Mouse (Mus musculus) macrophage (primary cell): ENCODE data around the gene Evc. TPM values are rescaled to one million over a fixed set of nuclear protein-coding genes. Genes with fewer than 3 reads are reported as not detected.

ENCODE experiments used
- H3K27ac ChIP-seq: fragments of 350-480 bp; formaldehyde crosslinking; 2 replicates; pipeline ENCODE4 v1.9.0; 2021
- H3K36me3 ChIP-seq: fragments of 350-480 bp; formaldehyde crosslinking; 2 replicates; pipeline ENCODE4 v1.9.0; 2021; ENCODE audit errors: inconsistent target
- H3K4me3 ChIP-seq: fragments of 350-480 bp; formaldehyde crosslinking; 2 replicates; pipeline ENCODE4 v1.9.0; 2021; ENCODE audit errors: inconsistent target
- H3K79me2 ChIP-seq: fragments of 350-480 bp; formaldehyde crosslinking; 2 replicates; pipeline ENCODE4 v1.9.0; 2021; ENCODE audit errors: inconsistent target
- WGBS: methylation state at CpG from one replicate; pipeline ENCODE4 v1.1.7; 2026; ENCODE audit warnings: inconsistent platforms; ENCODE audit not compliant: missing documents; 5-methylcytosine and 5-hydroxymethylcytosine counted together
- polyA plus RNA-seq: library from polyadenylated mRNA; stranded (reverse); fragments of 250-400 nt; gene quantifications from 3 replicates; pipeline ENCODE4 v1.2.4, GENCODE M21; 2018; ENCODE audit warnings: inconsistent platforms
- total RNA-seq, 78 experiments: library from RNA; depleted of rRNA; stranded (reverse); fragments of 250-400 nt; gene quantifications; 1 replicate in 9 of 78; 2 replicates in 24 of 78; 3 replicates in 43 of 78; 4 replicates in 2 of 78; pipeline ENCODE4 v1.2.4; 2018; ENCODE audit warnings: inconsistent platforms in 56 of 78

Evc gene
- total RNA-seq (2018; cell fraction: chromatin; rRNA removed), result 1 to 10 TPM in 1 of 26 experiments, under 1 TPM in 1, not detected in 24; 0.12 to 2.0 TPM
- not detected for total RNA-seq (2018; cell fraction: cytosol; rRNA removed)
- total RNA-seq (2018; cell fraction: nucleus; rRNA removed), result under 1 TPM in 1 of 26 experiments, not detected in 25; 0.38 TPM
- not detected in 3 replicates for polyA plus RNA-seq

- WGBS, result 2% methylated on average over 48 of the region's 48 CpGs
- Histone ChIP-seq H3K36me3 (no peaks in the 10 kb centered on the region), H3K4me3 (no peak within 1 kb of the TSS), H3K79me2 (no peaks in the 10 kb centered on the region), H3K27ac (no peak within 1 kb of the TSS)
These were observed at the start of gene Evc for GRCm38 (mm10) chr5:37336485-37337105. Gene Evc, minus strand, starts transcription at chr5:37336894.

- no peaks in the 10 kb centered on the region for H3K36me3 ChIP-seq
- H3K4me3 ChIP-seq, result no peak overlapping the region
- no peak overlapping the region for H3K27ac ChIP-seq
- no peaks in the 10 kb centered on the region for H3K79me2 ChIP-seq
- 88% methylated on average over 3 of the region's 3 CpGs for WGBS
These were observed 46.9 kb upstream of the Evc start for GRCm38 (mm10) chr5:37383570-37383969.

- H3K79me2 ChIP-seq, result no peaks in the 10 kb centered on the region
- H3K27ac ChIP-seq, result no peak overlapping the region
- no peak overlapping the region for H3K4me3 ChIP-seq
- H3K36me3 ChIP-seq, result no peaks in the 10 kb centered on the region
- WGBS, result 84% methylated on average over 4 of the region's 4 CpGs
These were observed 43.9 kb upstream of the Evc start for GRCm38 (mm10) chr5:37380641-37381040.

- 86% methylated on average over 6 of the region's 7 CpGs for WGBS
These were observed 40.7 kb upstream of the Evc start for GRCm38 (mm10) chr5:37377376-37377775.

GRCm38 (mm10) chr5:37368796-37369195, 32.1 kb upstream of the Evc start:
- 87% methylated on average over 8 of the region's 8 CpGs for WGBS
- no peak overlapping the region for H3K4me3 ChIP-seq
- H3K79me2 ChIP-seq, result no peaks in the 10 kb centered on the region
- H3K27ac ChIP-seq, result no peak overlapping the region
- H3K36me3 ChIP-seq, result no peaks in the 10 kb centered on the region

More at GRCm38 (mm10) chr5:37377376-37377775, 40.7 kb upstream of the Evc start:
- no peaks in the 10 kb centered on the region for H3K79me2 ChIP-seq
- H3K36me3 ChIP-seq, result no peaks in the 10 kb centered on the region
- H3K27ac ChIP-seq, result no peak overlapping the region
- no peak overlapping the region for H3K4me3 ChIP-seq

GRCm38 (mm10) chr5:37365751-37366150, 29.1 kb upstream of the Evc start:
- no peak overlapping the region for H3K4me3 ChIP-seq
- H3K79me2 ChIP-seq, result no peaks in the 10 kb centered on the region
- H3K27ac ChIP-seq, result no peak overlapping the region
- H3K36me3 ChIP-seq, result no peaks in the 10 kb centered on the region

- Histone ChIP-seq H3K4me3 (no peak overlapping the region), H3K36me3 (no peaks in the 10 kb centered on the region), H3K79me2 (no peaks in the 10 kb centered on the region), H3K27ac (no peak overlapping the region)
- 95% methylated on average over 5 of the region's 5 CpGs for WGBS
These were observed 26.6 kb upstream of the Evc start for GRCm38 (mm10) chr5:37363284-37363683.

GRCm38 (mm10) chr5:37362618-37363017, 25.9 kb upstream of the Evc start:
- H3K36me3 ChIP-seq, result no peaks in the 10 kb centered on the region
- H3K4me3 ChIP-seq, result no peak overlapping the region
- H3K27ac ChIP-seq, result no peak overlapping the region
- WGBS, result 71% methylated on average over 5 of the region's 5 CpGs
- H3K79me2 ChIP-seq, result no peaks in the 10 kb centered on the region

- no peaks in the 10 kb centered on the region for H3K79me2 ChIP-seq
- no peaks in the 10 kb centered on the region for H3K36me3 ChIP-seq
- H3K27ac ChIP-seq, result no peak overlapping the region
- WGBS, result 91% methylated on average over 8 of the region's 8 CpGs
- H3K4me3 ChIP-seq, result no peak overlapping the region
These were observed 19.3 kb upstream of the Evc start for GRCm38 (mm10) chr5:37356027-37356426.

- no peaks in the 10 kb centered on the region for H3K36me3 ChIP-seq
- H3K79me2 ChIP-seq, result no peaks in the 10 kb centered on the region
- H3K4me3 ChIP-seq, result no peak overlapping the region
- no peak overlapping the region for H3K27ac ChIP-seq
- WGBS, result 82% methylated on average over 4 of the region's 4 CpGs
These were observed 17.7 kb upstream of the Evc start for GRCm38 (mm10) chr5:37354385-37354784.

GRCm38 (mm10) chr5:37351791-37352190, 15.1 kb upstream of the Evc start:
- Histone ChIP-seq H3K36me3 (no peaks in the 10 kb centered on the region), H3K4me3 (no peak overlapping the region), H3K27ac (no peak overlapping the region), H3K79me2 (no peaks in the 10 kb centered on the region)
- 87% methylated on average over 2 of the region's 2 CpGs for WGBS

GRCm38 (mm10) chr5:37343962-37344361, 7.3 kb upstream of the Evc start:
- 69% methylated on average over 2 of the region's 2 CpGs for WGBS
- Histone ChIP-seq H3K79me2 (no peaks in the 10 kb centered on the region), H3K27ac (no peak overlapping the region), H3K4me3 (no peak overlapping the region), H3K36me3 (no peaks in the 10 kb centered on the region)

- no peak within 1 kb of the TSS for H3K4me3 ChIP-seq
- H3K36me3 ChIP-seq, result no peaks in the 10 kb centered on the region
- WGBS, result 2% methylated on average over 23 of the region's 27 CpGs
- no peak within 1 kb of the TSS for H3K27ac ChIP-seq
- no peaks in the 10 kb centered on the region for H3K79me2 ChIP-seq
These were observed 1.6 kb upstream of the Evc start, which contains the start of gene Evc2 for GRCm38 (mm10) chr5:37338288-37338687. Gene Evc2, plus strand, starts transcription at chr5:37338499.

GRCm38 (mm10) chr5:37337696-37338095, 1.0 kb upstream of the Evc start:
- no peak overlapping the region for H3K27ac ChIP-seq
- H3K36me3 ChIP-seq, result no peaks in the 10 kb centered on the region
- 74% methylated on average over 3 of the region's 3 CpGs for WGBS
- no peaks in the 10 kb centered on the region for H3K79me2 ChIP-seq
- no peak overlapping the region for H3K4me3 ChIP-seq

- WGBS, result 58% methylated on average over 3 of the region's 3 CpGs
- Histone ChIP-seq H3K79me2 (no peaks in the 10 kb centered on the region), H3K36me3 (no peaks in the 10 kb centered on the region), H3K4me3 (no peak overlapping the region), H3K27ac (no peak overlapping the region)
These were observed 1.6 kb downstream of the Evc start for GRCm38 (mm10) chr5:37335061-37335460.

GRCm38 (mm10) chr5:37332066-37332465, 4.6 kb downstream of the Evc start:
- no peak overlapping the region for H3K4me3 ChIP-seq
- WGBS, result 86% methylated on average over 4 of the region's 4 CpGs
- H3K79me2 ChIP-seq, result no peaks in the 10 kb centered on the region
- no peaks in the 10 kb centered on the region for H3K36me3 ChIP-seq
- H3K27ac ChIP-seq, result no peak overlapping the region
